Mouse (Mus musculus): ENCODE results near the gene Gm21874.
"Not testable (repeated sequence)": the region's sequence is repeated elsewhere in the genome, so short reads cannot be mapped to it uniquely, and the experiment has no call there.

Gene Gm21874

DNA sequence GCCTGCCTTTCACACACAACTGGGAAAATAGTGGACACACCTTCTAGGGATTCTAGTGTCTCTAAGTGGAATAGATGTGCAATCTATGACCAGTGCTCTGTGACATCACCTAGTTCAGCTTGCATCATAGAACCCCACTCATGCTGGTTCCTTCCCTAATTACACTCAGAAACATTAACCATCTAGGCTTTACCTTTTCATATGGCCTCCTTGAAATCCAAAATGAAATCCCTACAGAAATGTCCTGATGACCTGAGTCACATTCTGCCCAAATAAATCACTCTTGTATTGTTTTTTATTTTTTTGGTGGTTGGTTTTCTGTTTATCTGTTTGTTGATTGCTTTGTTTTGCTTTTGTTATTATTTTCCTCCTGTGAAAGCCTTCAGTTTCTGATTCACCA, at the start of gene Gm21874:
Gene Gm21874, minus strand, starts transcription at position 101 of the 400 bp plus-strand sequence.
- in situ Hi-C loops (cut with MboI; ENCODE audit: low pct_unique_long_range_greater_than_20kb in 1 of 2, low sequenced_read_pairs in 2 of 2, unreplicated experiment in 1 of 2): not testable (repeated sequence)
